Mouse (Mus musculus) small intestine, adult 2 months (tissue): ENCODE measurements around the gene Apba2.

Experiments used
- CTCF ChIP-seq: fragments of 200-500 bp; IDR thresholded peaks from 2 replicates; pipeline ENCODE4 v1.5.1; 2012; ENCODE audit warnings: low read depth, mild to moderate bottlenecking, control low read depth, inconsistent platforms, low read length, moderate library complexity, mixed read lengths; ENCODE audit not compliant: insufficient replicate concordance, insufficient read length; ENCODE audit errors: extremely low read depth
- POLR2A ChIP-seq: fragments of 200-500 bp; IDR thresholded peaks from 2 replicates; pipeline ENCODE4 v1.6.1; 2012; ENCODE audit warnings: low read depth, mild to moderate bottlenecking, control low read depth, inconsistent platforms, low read length, moderate library complexity

DNA sequence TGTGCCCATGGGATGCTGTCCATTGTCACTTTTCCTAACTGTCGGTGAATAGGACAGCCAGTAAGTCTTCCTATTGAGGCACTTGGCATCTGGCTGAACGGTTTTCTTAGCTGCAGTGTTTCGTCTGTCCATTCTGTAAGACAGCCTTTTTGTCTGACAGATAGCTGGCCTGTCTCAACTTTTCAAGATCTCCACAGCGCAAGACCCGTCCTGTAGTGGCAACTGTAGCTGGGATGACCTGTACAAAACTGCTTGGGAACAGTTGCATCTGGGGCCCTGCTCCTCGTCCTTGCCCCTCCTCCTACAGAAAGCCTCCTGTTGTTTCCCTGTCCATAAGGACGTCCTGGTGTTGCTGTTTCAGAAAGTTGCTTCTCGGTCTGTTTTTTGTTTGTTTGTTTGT, 157.8 kb downstream of the Apba2 start:
- TF ChIP-seq CTCF (no peak), POLR2A (no peak)
